Mouse (Mus musculus) midbrain, embryonic 13.5 days (tissue): Measurements from ENCODE around the gene Dkk3. TPM values are rescaled to one million over a fixed set of nuclear protein-coding genes. Genes with fewer than 3 reads are reported as not detected.
A peak's percentile ranks its signal among the peaks of the same experiment; 100 is the strongest.

Experiments used
- ATAC-seq: fragments of 200-750 bp; cut with Nextera tagmentation; 2 replicates; pipeline ENCODE4 v1.8.0; 2017; ENCODE audit warnings: mild to moderate bottlenecking, moderate TSS enrichment, moderate library complexity
- H3K27ac ChIP-seq: fragments of 300-500 bp; sonication (generic); 2 replicates; pipeline ENCODE4 v1.5.1; 2015; ENCODE audit warnings: inconsistent platforms, mild to moderate bottlenecking, moderate library complexity
- H3K27me3 ChIP-seq: fragments of 300-500 bp; sonication (generic); 2 replicates; pipeline ENCODE4 v1.6.1; 2015; ENCODE audit warnings: mild to moderate bottlenecking, inconsistent platforms
- H3K36me3 ChIP-seq: fragments of 300-500 bp; sonication (generic); 2 replicates; pipeline ENCODE4 v1.6.1; 2015; ENCODE audit warnings: mild to moderate bottlenecking, inconsistent platforms
- H3K4me1 ChIP-seq: fragments of 300-500 bp; sonication (generic); replicated peaks from 2 replicates; pipeline ENCODE4 v1.6.1; 2015; ENCODE audit warnings: inconsistent platforms
- H3K4me2 ChIP-seq: fragments of 300-500 bp; sonication (generic); replicated peaks from 2 replicates; pipeline ENCODE4 v1.6.1; 2015; ENCODE audit warnings: moderate library complexity, mild to moderate bottlenecking, inconsistent platforms
- H3K4me3 ChIP-seq: fragments of 300-500 bp; sonication (generic); replicated peaks from 2 replicates; pipeline ENCODE4 v1.5.1; 2015; ENCODE audit warnings: mild to moderate bottlenecking, inconsistent platforms
- H3K9ac ChIP-seq: fragments of 300-500 bp; sonication (generic); replicated peaks from 2 replicates; pipeline ENCODE4 v1.6.1; 2015; ENCODE audit warnings: mild to moderate bottlenecking, inconsistent platforms
- H3K9me3 ChIP-seq: fragments of 300-500 bp; sonication (generic); 2 replicates; pipeline ENCODE4 v1.6.1; 2016; ENCODE audit warnings: mild to moderate bottlenecking, inconsistent platforms
- WGBS: fragments of 180-500 bp; shearing (Covaris S2); methylation state at CpG from one replicate; pipeline ENCODE4 v1.1.7; 2015; 5-methylcytosine and 5-hydroxymethylcytosine counted together
- polyA plus RNA-seq: library from polyadenylated mRNA; unstranded; fragments of >200 nt; fragmentation: Nextera tagmentation; extraction: Ambion mirVana; gene quantifications from 2 replicates; pipeline ENCODE4 v1.2.1, GENCODE M21; 2015

Dkk3 gene
- polyA plus RNA-seq = 18.9 and 19.8 TPM in 2 replicates

- H3K27me3 ChIP-seq = peaks cover 22% of the 10 kb centered on the region
- H3K4me3 ChIP-seq = peak within 1 kb of the TSS; percentile 45
- H3K9me3 ChIP-seq = no peaks in the 10 kb centered on the region
- no peak within 1 kb of the TSS for H3K27ac ChIP-seq
- H3K4me1 ChIP-seq = peaks cover 18% of the 10 kb centered on the region
- ATAC-seq = peak; percentile 73
- no peaks in the 10 kb centered on the region for H3K36me3 ChIP-seq
- H3K9ac ChIP-seq = peak within 1 kb of the TSS; percentile 60
- H3K4me2 ChIP-seq = peak within 1 kb of the TSS; percentile 66
- 2% methylated on average over 21 of the region's 21 CpGs for WGBS
Measured at GRCm38 (mm10) chr7:112158942-112159341, at the start of gene Dkk3. Gene Dkk3, minus strand, starts transcription at chr7:112159057.

GRCm38 (mm10) chr7:112207717-112208116, 48.9 kb upstream of the Dkk3 start:
- WGBS = 91% methylated on average over 6 of the region's 6 CpGs
- H3K4me3 ChIP-seq = no peak overlapping the region
- no peak overlapping the region for H3K9ac ChIP-seq
- H3K27me3 ChIP-seq = 0 out of 2 replicates have a peak, but pooled peaks cover 3% of the 10 kb centered on the region
- H3K27ac ChIP-seq = no peak overlapping the region
- ATAC-seq = no peak
- no peaks in the 10 kb centered on the region for H3K9me3 ChIP-seq
- H3K4me1 ChIP-seq = no peaks in the 10 kb centered on the region; the same call in 1 of the 2 replicates
- no peaks in the 10 kb centered on the region for H3K36me3 ChIP-seq
- H3K4me2 ChIP-seq = no peak overlapping the region

- Histone ChIP-seq H3K4me1 (no peaks in the 10 kb centered on the region), H3K9me3 (no peaks in the 10 kb centered on the region), H3K36me3 (no peaks in the 10 kb centered on the region), H3K4me2 (no peak overlapping the region), H3K27ac (no peak overlapping the region), H3K9ac (no peak overlapping the region), H3K27me3 (no peaks in the 10 kb centered on the region), H3K4me3 (no peak overlapping the region)
- ATAC-seq = no peak
- WGBS = 93% methylated on average over 6 of the region's 6 CpGs
Measured at GRCm38 (mm10) chr7:112205513-112205912, 46.7 kb upstream of the Dkk3 start.

- Histone ChIP-seq H3K27me3 (no peaks in the 10 kb centered on the region), H3K4me3 (no peak overlapping the region), H3K4me2 (no peak overlapping the region), H3K9ac (no peak overlapping the region), H3K4me1 (no peaks in the 10 kb centered on the region), H3K27ac (no peak overlapping the region), H3K9me3 (no peaks in the 10 kb centered on the region), H3K36me3 (no peaks in the 10 kb centered on the region)
- ATAC-seq = no peak
- 75% methylated on average over 6 of the region's 6 CpGs for WGBS
Measured at GRCm38 (mm10) chr7:112204380-112204963, 45.6 kb upstream of the Dkk3 start.

GRCm38 (mm10) chr7:112203937-112204336, 45.1 kb upstream of the Dkk3 start:
- Histone ChIP-seq H3K4me2 (no peak overlapping the region), H3K27ac (no peak overlapping the region), H3K36me3 (no peaks in the 10 kb centered on the region), H3K27me3 (no peaks in the 10 kb centered on the region), H3K4me1 (no peaks in the 10 kb centered on the region), H3K4me3 (no peak overlapping the region), H3K9ac (no peak overlapping the region), H3K9me3 (no peaks in the 10 kb centered on the region)
- ATAC-seq = no peak
- WGBS = 75% methylated on average over 5 of the region's 5 CpGs

- Histone ChIP-seq H3K27me3 (no peaks in the 10 kb centered on the region), H3K36me3 (no peaks in the 10 kb centered on the region), H3K4me3 (no peak overlapping the region), H3K9me3 (no peaks in the 10 kb centered on the region), H3K27ac (no peak overlapping the region), H3K9ac (no peak overlapping the region), H3K4me1 (no peaks in the 10 kb centered on the region), H3K4me2 (no peak overlapping the region)
- ATAC-seq = no peak
- 91% methylated on average over 5 of the region's 5 CpGs for WGBS
Measured at GRCm38 (mm10) chr7:112202843-112203242, 44.0 kb upstream of the Dkk3 start.

DNA sequence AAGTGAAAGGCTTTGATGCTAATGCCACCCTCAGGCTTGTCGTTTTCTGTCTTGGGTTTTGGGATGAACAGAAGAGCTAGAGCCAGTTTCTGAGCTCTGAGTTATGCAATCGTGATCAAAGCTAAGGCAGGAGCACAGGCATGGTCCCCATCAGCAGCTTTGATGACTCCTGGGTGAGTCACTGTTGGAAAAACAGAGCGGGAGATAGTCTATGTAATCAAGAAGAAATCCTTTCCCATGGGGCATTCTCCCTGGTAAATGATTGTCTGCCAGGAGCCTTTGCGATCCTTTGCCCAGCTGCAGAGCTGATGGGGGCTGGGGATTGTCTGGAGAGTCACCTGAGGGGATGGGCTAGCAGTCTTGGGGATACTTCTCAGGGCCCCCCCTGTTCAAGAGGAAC, 43.3 kb upstream of the Dkk3 start:
- no peak overlapping the region for H3K27ac ChIP-seq
- H3K9ac ChIP-seq = no peak overlapping the region
- no peaks in the 10 kb centered on the region for H3K4me1 ChIP-seq
- H3K9me3 ChIP-seq = no peaks in the 10 kb centered on the region
- no peak for ATAC-seq
- H3K36me3 ChIP-seq = no peaks in the 10 kb centered on the region
- H3K4me2 ChIP-seq = no peak overlapping the region
- WGBS = 72% methylated on average over 4 of the region's 4 CpGs
- H3K27me3 ChIP-seq = no peaks in the 10 kb centered on the region
- H3K4me3 ChIP-seq = no peak overlapping the region

DNA sequence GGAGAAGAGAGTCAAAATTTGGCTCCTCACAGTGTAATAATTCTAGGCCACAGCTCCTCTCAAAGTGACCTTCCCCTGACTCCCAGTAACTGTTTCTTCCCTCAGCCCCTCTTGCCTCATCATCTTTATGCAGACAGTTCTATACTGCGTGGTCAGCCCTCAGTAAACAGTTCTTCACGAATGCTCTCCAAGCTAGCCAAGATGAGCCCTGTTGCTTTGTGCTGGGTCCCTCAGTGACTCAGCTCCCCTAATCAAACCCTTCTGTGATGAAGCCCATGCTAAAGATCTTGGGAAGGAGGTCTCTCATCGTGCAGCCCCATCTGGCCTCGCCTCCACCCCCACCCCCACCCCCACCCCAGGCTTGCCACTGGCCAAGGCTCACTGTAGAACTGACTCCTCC, 41.9 kb upstream of the Dkk3 start:
- Histone ChIP-seq H3K4me1 (no peaks in the 10 kb centered on the region), H3K4me2 (no peak overlapping the region), H3K9ac (no peak overlapping the region), H3K27me3 (no peaks in the 10 kb centered on the region), H3K9me3 (no peaks in the 10 kb centered on the region), H3K36me3 (no peaks in the 10 kb centered on the region), H3K27ac (no peak overlapping the region), H3K4me3 (no peak overlapping the region)
- WGBS = 44% methylated on average over 4 of the region's 4 CpGs
- ATAC-seq = no peak

DNA sequence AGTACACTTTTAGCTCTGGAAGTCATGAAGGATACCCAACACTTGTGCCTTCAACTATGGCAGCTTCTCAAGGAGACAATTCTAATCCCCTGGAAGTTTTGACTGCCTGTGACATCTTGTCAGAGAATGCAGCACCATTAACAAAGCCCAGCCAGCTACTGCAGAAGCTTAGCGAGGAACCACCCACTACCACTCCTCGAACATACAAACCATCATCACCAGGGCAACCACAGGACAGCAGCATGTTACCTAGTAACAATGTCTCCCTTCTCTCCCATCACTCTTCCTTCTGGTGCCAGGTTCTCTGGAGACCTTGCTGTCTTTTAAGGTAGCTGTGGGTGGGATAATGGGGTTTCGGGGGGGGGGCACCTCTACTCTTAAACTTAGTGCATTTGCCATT, 40.5 kb upstream of the Dkk3 start:
- Histone ChIP-seq H3K4me1 (no peaks in the 10 kb centered on the region), H3K9me3 (no peaks in the 10 kb centered on the region), H3K27ac (no peak overlapping the region), H3K27me3 (no peaks in the 10 kb centered on the region), H3K36me3 (no peaks in the 10 kb centered on the region), H3K4me3 (no peak overlapping the region), H3K4me2 (no peak overlapping the region), H3K9ac (no peak overlapping the region)
- WGBS = 38% methylated on average over 3 of the region's 3 CpGs
- ATAC-seq = no peak

DNA sequence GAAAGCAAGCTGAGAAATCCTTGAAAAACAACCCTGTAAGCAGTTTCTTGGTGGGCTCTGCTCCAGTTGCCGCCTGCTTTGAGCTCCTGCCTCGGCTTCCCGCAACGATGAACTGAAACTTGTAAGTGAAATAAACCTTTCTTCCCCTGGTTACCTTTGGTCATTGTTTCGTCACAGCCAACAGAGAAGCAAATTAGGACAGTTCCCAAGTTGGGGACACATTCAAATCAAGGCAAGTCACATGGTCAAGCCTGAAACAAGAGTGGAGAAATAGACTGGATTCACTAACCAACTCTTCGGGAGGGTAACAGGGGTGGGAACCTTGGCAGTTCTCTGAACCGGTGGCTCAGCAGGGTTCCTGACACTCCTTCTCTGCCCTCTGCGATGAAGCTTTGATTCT, 38.6 kb upstream of the Dkk3 start:
- H3K4me1 ChIP-seq = no peaks in the 10 kb centered on the region
- no peaks in the 10 kb centered on the region for H3K27me3 ChIP-seq
- no peak overlapping the region for H3K4me3 ChIP-seq
- no peak overlapping the region for H3K4me2 ChIP-seq
- H3K27ac ChIP-seq = no peak overlapping the region
- no peak for ATAC-seq
- no peak overlapping the region for H3K9ac ChIP-seq
- 76% methylated on average over 8 of the region's 8 CpGs for WGBS
- H3K9me3 ChIP-seq = no peaks in the 10 kb centered on the region
- H3K36me3 ChIP-seq = no peaks in the 10 kb centered on the region

GRCm38 (mm10) chr7:112194286-112194685, 35.4 kb upstream of the Dkk3 start:
- no peak overlapping the region for H3K27ac ChIP-seq
- H3K4me2 ChIP-seq = no peak overlapping the region
- no peaks in the 10 kb centered on the region for H3K36me3 ChIP-seq
- no peak overlapping the region for H3K9ac ChIP-seq
- H3K27me3 ChIP-seq = no peaks in the 10 kb centered on the region
- no peaks in the 10 kb centered on the region for H3K9me3 ChIP-seq
- 82% methylated on average over 5 of the region's 5 CpGs for WGBS
- H3K4me3 ChIP-seq = no peak overlapping the region
- no peak for ATAC-seq
- no peaks in the 10 kb centered on the region for H3K4me1 ChIP-seq

GRCm38 (mm10) chr7:112192778-112193177, 33.9 kb upstream of the Dkk3 start:
- WGBS = 90% methylated on average over 5 of the region's 5 CpGs
- no peak for ATAC-seq
- no peaks in the 10 kb centered on the region for H3K4me1 ChIP-seq
- no peaks in the 10 kb centered on the region for H3K27me3 ChIP-seq
- no peak overlapping the region for H3K9ac ChIP-seq
- H3K4me2 ChIP-seq = no peak overlapping the region
- no peaks in the 10 kb centered on the region for H3K36me3 ChIP-seq
- no peak overlapping the region for H3K4me3 ChIP-seq
- H3K27ac ChIP-seq = no peak overlapping the region
- no peaks in the 10 kb centered on the region for H3K9me3 ChIP-seq

- 93% methylated on average over 4 of the region's 4 CpGs for WGBS
- H3K4me2 ChIP-seq = no peak overlapping the region
Measured at GRCm38 (mm10) chr7:112192237-112192636, 33.4 kb upstream of the Dkk3 start.

More at GRCm38 (mm10) chr7:112192237-112192636, 33.4 kb upstream of the Dkk3 start:
- no peak overlapping the region for H3K27ac ChIP-seq
- no peaks in the 10 kb centered on the region for H3K27me3 ChIP-seq
- ATAC-seq = no peak
- H3K9ac ChIP-seq = no peak overlapping the region
- H3K4me3 ChIP-seq = no peak overlapping the region
- no peaks in the 10 kb centered on the region for H3K9me3 ChIP-seq
- no peaks in the 10 kb centered on the region for H3K4me1 ChIP-seq
- H3K36me3 ChIP-seq = no peaks in the 10 kb centered on the region
